Mouse (Mus musculus) heart, postnatal 0 days (tissue): Measurements from ENCODE around the gene Ier5.

Experiments used
- CTCF ChIP-seq: IDR thresholded peaks from 2 replicates; pipeline ENCODE4 v1.5.1; 2016; ENCODE audit warnings: antibody characterized with exemption, control low read depth, low read depth
- EP300 ChIP-seq: IDR thresholded peaks from 2 replicates; pipeline ENCODE4 v1.6.1; 2016; ENCODE audit warnings: antibody characterized with exemption, low read depth

DNA sequence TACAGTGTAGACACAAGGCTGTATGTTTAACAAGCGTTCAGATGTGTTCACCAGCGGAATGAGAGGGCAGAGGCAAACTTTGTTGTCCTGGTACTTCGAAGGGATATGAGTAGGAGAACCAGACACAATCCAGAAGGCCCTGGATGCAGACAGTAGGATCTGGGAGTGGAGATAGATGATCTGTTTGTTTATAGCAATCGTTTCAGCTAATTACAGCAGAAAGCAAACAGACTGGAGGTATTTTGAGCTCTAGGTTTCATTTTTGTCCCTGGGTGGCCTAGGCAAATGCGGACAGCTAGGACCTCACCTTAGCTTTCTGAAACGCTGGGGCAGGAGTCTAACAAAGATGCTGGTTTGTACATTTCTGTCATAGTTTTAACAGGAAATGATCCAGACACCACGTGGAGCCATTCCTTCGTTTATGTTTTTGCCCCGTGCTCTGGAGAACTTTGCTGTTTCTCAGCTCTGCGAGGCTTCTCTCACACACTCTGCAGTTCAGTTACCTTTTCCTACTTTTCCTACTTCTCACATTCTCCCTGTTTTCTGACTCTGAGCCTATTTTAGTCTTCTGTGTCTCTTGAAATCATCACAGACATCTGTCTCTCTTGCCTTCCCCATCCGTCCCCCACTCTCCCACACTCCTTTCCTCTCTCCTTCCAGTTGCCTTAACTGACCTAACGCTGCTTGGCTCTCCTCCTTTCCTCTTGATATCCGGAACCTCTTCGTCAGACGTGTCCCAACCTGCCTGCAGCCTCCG lies 10.4 kb downstream of the Ier5 start:
- TF ChIP-seq CTCF (no peak), EP300 (no peak)
